Mouse (Mus musculus): ENCODE data around the gene Creld1. TPM values are rescaled to one million over a fixed set of nuclear protein-coding genes. Genes with fewer than 3 reads are reported as not detected.

The Creld1 gene
- polyA plus RNA-seq, 1 experiment, result 5.0 TPM

DNA sequence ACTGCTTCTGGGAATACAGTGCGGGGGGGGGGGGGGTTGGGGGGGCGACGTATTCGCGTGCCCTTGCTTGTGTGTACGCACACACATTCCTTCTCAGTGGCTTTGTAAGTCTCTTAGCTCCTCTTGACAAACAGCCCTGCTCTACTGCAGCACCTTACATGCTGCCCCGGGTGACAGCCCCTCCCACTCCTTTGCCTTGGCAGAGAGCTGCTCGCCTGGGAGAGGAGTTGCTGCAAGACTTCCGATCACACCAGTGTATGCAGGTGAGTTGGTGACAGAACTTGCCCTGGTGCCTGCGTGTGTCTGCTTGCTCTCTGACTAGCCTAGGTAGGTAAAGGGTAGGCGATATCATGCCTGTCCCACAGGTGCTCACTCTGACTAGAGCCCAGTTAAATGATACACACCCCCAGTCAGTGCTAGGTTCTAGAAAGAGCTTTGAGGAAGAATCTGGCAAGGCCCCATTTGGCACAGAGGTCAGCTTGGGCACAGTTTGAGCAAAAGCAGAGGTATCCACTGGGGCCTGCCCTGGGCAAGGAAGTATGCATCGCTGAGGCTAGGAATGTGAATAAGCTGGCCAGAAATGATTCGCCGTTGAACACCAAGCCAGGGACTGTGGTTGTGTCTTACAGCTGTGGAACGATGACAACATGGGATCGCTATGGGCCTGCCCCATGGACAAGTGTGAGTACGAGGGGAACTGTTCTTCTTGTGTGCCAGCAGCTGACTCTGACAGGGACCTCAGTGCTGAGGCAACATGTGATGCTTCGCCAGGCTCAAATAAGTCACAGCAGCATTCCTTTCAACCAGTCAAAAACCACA lies 2.3 kb upstream of the Creld1 start:
- peaks cover 10% of the 10 kb centered on the region for H3K4me1 ChIP-seq (ENCODE audit: control insufficient read depth, insufficient read depth, low read length)
- H3K27ac ChIP-seq (ENCODE audit: control insufficient read depth, insufficient read depth, low read depth, low read length), result no peak overlapping the region
- TF ChIP-seq CTCF (IDR thresholded peaks at IDR 0.05; ENCODE audit: control insufficient read depth, insufficient read depth, insufficient replicate concordance, low read depth, low read length), result no peak
- no peak for TF ChIP-seq POLR2A (IDR thresholded peaks at IDR 0.05; ENCODE audit: control insufficient read depth, low read depth, low read length)
- no peak overlapping the region for H3K4me3 ChIP-seq (ENCODE audit: control insufficient read depth, low read depth, low read length)
- H3K36me3 ChIP-seq (ENCODE audit: control insufficient read depth, insufficient read depth, low read length), result no peaks in the 10 kb centered on the region
- no peaks in the 10 kb centered on the region for H3K27me3 ChIP-seq (ENCODE audit: control insufficient read depth, insufficient read depth, low read length)

DNA sequence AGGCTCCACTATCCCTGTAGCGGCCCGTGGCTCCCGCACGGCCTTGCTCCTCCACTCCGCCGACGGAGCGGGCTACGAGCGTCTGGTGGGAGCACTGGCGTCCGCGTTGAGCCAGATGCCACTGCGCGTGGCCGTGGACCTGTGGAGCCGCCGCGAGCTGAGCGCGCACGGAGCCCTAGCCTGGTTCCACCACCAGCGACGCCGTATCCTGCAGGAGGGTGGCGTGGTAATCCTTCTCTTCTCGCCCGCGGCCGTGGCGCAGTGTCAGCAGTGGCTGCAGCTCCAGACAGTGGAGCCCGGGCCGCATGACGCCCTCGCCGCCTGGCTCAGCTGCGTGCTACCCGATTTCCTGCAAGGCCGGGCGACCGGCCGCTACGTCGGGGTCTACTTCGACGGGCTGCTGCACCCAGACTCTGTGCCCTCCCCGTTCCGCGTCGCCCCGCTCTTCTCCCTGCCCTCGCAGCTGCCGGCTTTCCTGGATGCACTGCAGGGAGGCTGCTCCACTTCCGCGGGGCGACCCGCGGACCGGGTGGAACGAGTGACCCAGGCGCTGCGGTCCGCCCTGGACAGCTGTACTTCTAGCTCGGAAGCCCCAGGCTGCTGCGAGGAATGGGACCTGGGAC lies 509 bp upstream of the Creld1 start:
- no peak for TF ChIP-seq CTCF (IDR thresholded peaks at IDR 0.05; ENCODE audit: control insufficient read depth, insufficient read depth, insufficient replicate concordance, low read depth, low read length)
- no peak for TF ChIP-seq POLR2A (IDR thresholded peaks at IDR 0.05; ENCODE audit: control insufficient read depth, low read depth, low read length)
- Histone ChIP-seq H3K27ac (ENCODE audit: control insufficient read depth, insufficient read depth, low read depth, low read length) (no peak overlapping the region), H3K27me3 (ENCODE audit: control insufficient read depth, insufficient read depth, low read length) (no peaks in the 10 kb centered on the region), H3K4me1 (ENCODE audit: control insufficient read depth, insufficient read depth, low read length) (peaks cover 10% of the 10 kb centered on the region), H3K4me3 (ENCODE audit: control insufficient read depth, low read depth, low read length) (peak overlapping the region; percentile 84), H3K36me3 (ENCODE audit: control insufficient read depth, insufficient read depth, low read length) (no peaks in the 10 kb centered on the region)

- no peaks in the 10 kb centered on the region for H3K36me3 ChIP-seq (ENCODE audit: control insufficient read depth, insufficient read depth, low read length)
- H3K4me1 ChIP-seq (ENCODE audit: control insufficient read depth, insufficient read depth, low read length), result peaks cover 10% of the 10 kb centered on the region
- H3K27ac ChIP-seq (ENCODE audit: control insufficient read depth, insufficient read depth, low read depth, low read length), result peak overlapping the region; percentile 52; the same call in 1 of the 2 replicates
- no peaks in the 10 kb centered on the region for H3K27me3 ChIP-seq (ENCODE audit: control insufficient read depth, insufficient read depth, low read length)
- peak overlapping the region; percentile 84 for H3K4me3 ChIP-seq (ENCODE audit: control insufficient read depth, low read depth, low read length)
- TF ChIP-seq POLR2A (IDR thresholded peaks at IDR 0.05; ENCODE audit: control insufficient read depth, low read depth, low read length) (no peak), CTCF (IDR thresholded peaks at IDR 0.05; ENCODE audit: control insufficient read depth, insufficient read depth, insufficient replicate concordance, low read depth, low read length) (no peak)
Observed at GRCm38 (mm10) chr6:113483729-113484128, 632 bp downstream of the Creld1 start.

GRCm38 (mm10) chr6:113487125-113487576 lies 4.1 kb downstream of the Creld1 start:
- Histone ChIP-seq H3K27me3 (ENCODE audit: control insufficient read depth, insufficient read depth, low read length) (no peaks in the 10 kb centered on the region), H3K27ac (ENCODE audit: control insufficient read depth, insufficient read depth, low read depth, low read length) (no peak overlapping the region), H3K36me3 (ENCODE audit: control insufficient read depth, insufficient read depth, low read length) (no peaks in the 10 kb centered on the region), H3K4me1 (ENCODE audit: control insufficient read depth, insufficient read depth, low read length) (peaks cover 9% of the 10 kb centered on the region), H3K4me3 (ENCODE audit: control insufficient read depth, low read depth, low read length) (no peak overlapping the region)
- TF ChIP-seq CTCF (IDR thresholded peaks at IDR 0.05; ENCODE audit: control insufficient read depth, insufficient read depth, insufficient replicate concordance, low read depth, low read length) (no peak), POLR2A (IDR thresholded peaks at IDR 0.05; ENCODE audit: control insufficient read depth, low read depth, low read length) (no peak)

DNA sequence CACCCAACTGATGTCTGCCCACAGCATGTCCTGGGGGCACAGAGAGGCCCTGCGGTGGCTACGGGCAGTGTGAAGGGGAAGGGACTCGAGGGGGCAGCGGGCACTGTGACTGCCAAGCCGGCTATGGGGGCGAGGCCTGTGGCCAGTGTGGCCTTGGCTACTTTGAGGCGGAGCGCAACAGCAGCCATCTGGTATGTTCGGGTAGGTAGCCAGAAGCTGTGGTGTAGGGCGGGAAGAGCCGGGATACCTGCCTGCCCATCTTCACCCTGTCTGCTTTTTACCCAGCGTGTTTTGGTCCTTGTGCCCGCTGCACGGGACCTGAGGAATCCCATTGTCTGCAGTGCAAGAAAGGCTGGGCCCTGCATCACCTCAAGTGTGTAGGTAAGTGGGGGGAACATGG lies 6.3 kb downstream of the Creld1 start:
- H3K27ac ChIP-seq (ENCODE audit: control insufficient read depth, insufficient read depth, low read depth, low read length), result no peak overlapping the region
- peaks cover 7% of the 10 kb centered on the region for H3K4me1 ChIP-seq (ENCODE audit: control insufficient read depth, insufficient read depth, low read length)
- no peak overlapping the region for H3K4me3 ChIP-seq (ENCODE audit: control insufficient read depth, low read depth, low read length)
- H3K27me3 ChIP-seq (ENCODE audit: control insufficient read depth, insufficient read depth, low read length), result no peaks in the 10 kb centered on the region
- H3K36me3 ChIP-seq (ENCODE audit: control insufficient read depth, insufficient read depth, low read length), result no peaks in the 10 kb centered on the region
- TF ChIP-seq POLR2A (IDR thresholded peaks at IDR 0.05; ENCODE audit: control insufficient read depth, low read depth, low read length), result no peak
- TF ChIP-seq CTCF (IDR thresholded peaks at IDR 0.05; ENCODE audit: control insufficient read depth, insufficient read depth, insufficient replicate concordance, low read depth, low read length), result no peak

DNA sequence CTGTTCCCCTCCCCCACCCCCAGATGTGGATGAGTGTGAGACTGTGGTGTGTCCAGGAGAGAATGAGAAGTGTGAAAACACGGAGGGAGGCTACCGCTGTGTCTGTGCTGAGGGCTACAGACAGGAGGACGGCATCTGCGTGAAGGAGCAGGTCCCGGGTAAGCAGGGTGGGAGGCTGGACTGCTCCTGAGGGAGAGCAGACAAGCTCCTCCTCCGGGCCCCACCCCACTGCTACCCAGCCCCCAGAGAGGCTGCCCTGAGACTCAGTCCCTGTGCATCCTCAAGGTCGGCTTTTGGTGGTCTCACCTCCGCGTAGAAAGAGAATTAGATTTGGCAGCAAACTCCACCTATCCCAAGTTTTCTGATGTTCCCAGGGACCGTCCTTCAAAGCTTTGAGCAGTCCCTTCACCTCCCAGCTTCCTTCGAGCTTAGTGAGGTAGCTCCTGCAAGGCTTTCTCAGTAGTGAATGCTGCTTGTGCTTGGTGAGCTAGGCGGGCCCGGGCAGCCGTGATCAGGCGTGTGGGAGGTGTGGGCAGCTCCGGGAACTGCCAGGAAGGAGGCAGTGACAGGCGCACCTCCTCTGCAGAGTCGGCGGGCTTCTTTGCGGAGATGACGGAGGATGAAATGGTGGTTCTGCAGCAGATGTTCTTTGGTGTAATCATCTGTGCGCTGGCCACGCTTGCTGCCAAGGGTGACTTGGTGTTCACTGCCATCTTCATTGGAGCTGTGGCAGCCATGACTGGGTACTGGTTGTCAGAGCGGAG lies 9.2 kb downstream of the Creld1 start:
- no peak overlapping the region for H3K27ac ChIP-seq (ENCODE audit: control insufficient read depth, insufficient read depth, low read depth, low read length)
- H3K27me3 ChIP-seq (ENCODE audit: control insufficient read depth, insufficient read depth, low read length), result no peaks in the 10 kb centered on the region; the same call in 1 of the 2 replicates
- H3K36me3 ChIP-seq (ENCODE audit: control insufficient read depth, insufficient read depth, low read length), result no peaks in the 10 kb centered on the region
- peaks cover 21% of the 10 kb centered on the region for H3K4me1 ChIP-seq (ENCODE audit: control insufficient read depth, insufficient read depth, low read length)
- no peak for TF ChIP-seq CTCF (IDR thresholded peaks at IDR 0.05; ENCODE audit: control insufficient read depth, insufficient read depth, insufficient replicate concordance, low read depth, low read length)
- no peak for TF ChIP-seq POLR2A (IDR thresholded peaks at IDR 0.05; ENCODE audit: control insufficient read depth, low read depth, low read length)
- H3K4me3 ChIP-seq (ENCODE audit: control insufficient read depth, low read depth, low read length), result no peak overlapping the region

Data from testis, adult 2 months (tissue).